Mouse (Mus musculus) CD4-positive, CD25-positive, alpha-beta regulatory T cell, adult 4 months (primary cell): Measurements from ENCODE around the gene Trnau1ap. TPM values are rescaled to one million over a fixed set of nuclear protein-coding genes. Genes with fewer than 3 reads are reported as not detected.
A peak's percentile ranks its signal among the peaks of the same experiment; 100 is the strongest.

ENCODE experiments used
- ATAC-seq: one replicate; pipeline ENCODE4 v1.8.0; 2017
- polyA plus RNA-seq, 2 experiments: library from polyadenylated mRNA; unstranded; fragments of 100-300 nt; shearing (Covaris generic); gene quantifications; one replicate each; pipeline ENCODE4 v1.2.1; 2017

Trnau1ap gene
- polyA plus RNA-seq, result 10 to 100 TPM; 40.7 to 48.9 TPM

DNA sequence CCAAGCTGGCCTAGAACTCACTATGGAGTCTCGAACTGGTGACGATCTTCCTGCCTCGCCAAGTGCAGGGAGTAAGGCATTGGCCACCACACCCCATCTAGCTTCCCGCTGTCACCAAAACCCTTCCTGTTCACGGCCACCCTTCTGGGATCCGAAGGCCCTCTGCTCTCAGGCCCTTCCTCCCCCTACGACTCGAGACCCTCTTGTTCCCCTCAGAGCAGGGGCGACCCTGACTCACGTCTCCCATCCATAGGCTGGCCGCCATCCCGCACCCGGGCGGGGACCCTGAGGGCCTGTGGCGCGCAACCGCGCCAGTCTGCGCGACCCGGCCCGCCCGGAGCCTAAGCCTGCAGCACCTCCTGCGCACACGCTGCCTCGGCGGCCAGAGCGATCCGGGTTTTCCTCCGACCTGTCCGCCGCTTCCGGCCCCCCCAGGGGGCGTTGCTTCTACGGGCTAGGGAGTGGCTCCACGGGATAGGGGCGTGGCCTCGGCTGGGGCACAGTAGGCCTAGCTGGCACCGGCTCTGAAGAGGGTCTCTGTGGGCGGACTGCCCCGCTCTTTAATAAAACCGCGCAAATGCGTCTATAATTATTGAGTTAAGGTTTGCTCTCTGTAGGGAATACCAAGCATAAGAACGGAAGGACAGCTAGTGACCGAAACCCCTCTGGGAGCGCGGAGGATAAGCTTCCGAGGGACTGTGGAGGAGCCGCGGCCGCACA, at the start of gene Trnau1ap:
TSS of gene Trnau1ap (minus strand) at position 424 of the 720 bp plus-strand sequence.
- peak; percentile 98 for ATAC-seq

DNA sequence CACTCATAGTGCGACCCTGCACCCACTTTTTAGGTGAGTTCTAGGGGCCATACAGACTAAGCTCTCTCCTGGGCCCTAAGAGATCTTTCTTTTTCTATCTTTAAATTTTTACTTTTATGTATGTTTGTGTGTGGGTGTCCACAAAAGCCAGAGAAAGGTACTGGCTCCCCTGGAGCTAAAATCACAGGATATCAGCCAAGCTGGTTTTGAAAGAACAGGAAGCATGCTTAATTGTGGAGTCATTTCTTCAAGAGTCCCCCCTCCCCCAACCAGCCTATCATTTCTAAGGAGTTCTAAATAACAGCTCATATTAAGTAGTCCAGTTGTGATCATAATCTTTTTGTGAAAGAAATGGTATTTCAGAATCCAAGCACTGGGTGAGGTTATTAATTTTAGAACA, 44.5 kb upstream of the Trnau1ap start:
- no peak for ATAC-seq

DNA sequence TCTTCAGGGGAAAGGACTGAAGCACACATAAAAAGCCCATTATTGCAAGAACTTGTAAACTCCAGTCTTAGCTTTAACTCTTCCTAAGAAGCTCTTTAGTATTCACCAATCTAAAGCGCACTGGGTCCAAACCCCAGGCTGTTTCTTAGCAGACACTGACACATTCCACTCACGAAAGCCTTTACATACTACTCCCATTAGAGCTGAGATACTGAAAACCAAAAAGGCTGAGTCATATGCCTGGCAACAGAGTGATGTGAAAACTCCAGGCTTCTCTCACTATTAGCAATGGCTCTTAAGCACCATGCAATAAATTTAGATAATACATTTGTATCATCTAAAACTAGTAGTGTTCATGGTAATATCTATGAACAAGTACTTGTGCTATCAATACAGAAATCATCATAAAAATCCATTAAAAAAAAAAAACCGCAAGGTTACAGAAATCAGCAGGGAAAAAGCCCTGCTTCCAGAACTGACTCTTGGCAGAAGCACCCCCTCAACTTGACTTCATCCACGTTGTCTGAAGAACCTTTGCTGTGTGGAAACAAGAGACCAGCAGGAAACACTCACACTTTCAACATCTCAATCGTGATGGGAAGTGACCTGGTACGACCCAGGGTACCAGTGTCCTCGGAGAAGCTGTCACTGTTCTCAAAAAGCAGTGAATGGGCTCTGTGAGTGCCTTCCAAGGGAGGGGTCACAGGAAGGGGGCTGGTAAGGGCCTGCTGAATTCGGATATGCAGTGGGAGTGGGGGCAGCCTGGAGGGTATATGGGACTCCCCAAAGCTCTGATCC, 40.8 kb upstream of the Trnau1ap start:
- no peak for ATAC-seq

DNA sequence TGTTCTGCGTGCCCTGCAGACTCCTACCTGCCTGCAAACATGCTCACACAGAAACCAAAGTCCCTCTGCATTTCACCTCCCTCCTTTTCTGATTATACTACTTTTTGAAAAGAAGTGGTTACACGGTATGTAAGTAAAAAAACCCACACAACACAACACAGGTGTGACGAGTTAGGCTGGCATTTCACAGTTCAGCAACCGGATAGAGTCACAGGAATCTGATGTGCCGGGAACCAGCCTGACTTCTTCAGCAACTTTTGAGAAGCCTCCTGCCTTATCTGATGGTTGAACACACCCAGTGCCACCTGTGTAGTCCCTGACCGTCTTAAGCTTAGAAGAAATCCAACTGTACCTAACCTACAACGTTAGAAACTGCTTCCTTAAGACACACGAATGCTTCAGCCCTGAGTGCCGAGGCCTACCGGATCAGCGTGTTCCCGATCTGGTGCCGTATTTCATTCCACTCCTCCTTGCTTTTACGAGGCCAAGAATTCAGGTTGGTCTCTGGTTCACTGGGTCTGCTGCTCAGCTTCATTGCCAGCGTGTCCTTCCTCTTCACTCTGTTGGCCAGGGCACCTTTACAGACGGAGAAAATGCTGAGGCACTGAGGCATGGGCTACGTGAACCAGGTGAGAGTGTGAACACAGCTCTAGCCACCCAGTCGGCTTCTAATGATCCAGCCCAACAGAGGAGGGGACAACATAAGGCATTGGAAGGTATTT, 38.3 kb upstream of the Trnau1ap start:
- no peak for ATAC-seq

DNA sequence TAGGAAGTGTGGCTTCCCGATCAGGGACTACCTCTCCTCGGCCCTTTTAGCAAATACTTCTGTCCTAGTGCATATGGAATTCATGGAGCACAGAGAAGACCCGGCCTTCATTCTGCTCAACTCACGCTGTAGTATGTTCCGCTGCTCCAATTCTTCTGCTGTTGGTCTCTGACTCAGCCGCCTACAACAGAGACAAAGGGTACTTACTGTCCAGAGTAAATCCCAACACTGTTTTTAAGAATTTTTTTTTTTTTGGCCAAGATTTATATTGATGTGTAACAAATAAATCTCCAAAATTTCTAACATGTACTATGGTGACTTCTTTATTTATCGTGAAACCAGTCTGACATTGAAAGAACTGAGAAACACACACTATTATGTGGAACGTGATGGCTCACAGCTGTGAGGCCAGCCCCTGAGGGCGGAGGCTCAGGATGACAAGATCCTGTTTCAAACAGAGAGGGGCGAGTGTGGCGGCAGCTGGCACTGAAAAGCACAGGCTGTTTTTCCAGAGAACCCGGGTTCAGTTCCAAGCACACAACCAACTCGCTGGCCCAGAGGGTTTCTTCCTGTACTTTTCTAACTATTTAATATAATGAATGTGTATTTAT, 36.2 kb upstream of the Trnau1ap start:
- ATAC-seq, result no peak

DNA sequence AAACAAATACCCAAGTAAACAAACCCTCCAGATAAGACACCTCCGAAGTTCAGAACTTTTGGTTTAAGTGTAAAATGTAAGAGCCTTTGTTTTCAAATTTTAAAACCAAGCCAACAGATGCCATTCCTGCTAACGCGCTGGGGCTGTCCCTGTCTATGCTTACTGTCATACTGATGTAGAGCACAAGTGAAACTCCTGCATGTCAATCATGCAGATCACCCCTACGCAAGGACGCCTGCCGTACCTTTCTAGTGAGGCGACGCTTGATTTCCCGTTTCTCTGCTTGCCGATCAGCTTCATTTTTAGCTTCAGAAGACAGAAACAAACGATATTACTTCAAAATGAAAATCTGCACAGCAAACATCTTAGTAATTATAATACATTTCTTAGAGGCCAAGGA, 34.1 kb upstream of the Trnau1ap start:
- peak; percentile 92 for ATAC-seq

DNA sequence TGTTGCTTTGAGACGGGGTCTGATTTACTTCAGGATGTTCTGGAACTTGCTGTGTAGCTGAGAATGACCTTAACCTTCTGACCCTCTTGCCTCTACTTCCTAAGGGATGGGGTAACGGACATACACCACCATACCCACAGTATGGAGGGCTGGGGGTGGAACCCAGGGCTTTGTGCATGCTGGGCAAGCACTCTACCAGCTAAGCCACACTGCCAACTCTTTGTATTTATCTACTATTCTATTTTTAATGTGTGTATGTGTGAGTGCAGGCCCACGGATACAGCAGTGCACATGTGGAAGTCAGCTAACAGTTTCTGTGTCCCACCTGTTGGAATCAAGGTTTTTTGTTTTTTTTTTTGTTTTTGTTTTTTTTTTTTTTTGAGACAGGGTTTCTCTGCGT, 30.2 kb upstream of the Trnau1ap start:
- no peak for ATAC-seq

DNA sequence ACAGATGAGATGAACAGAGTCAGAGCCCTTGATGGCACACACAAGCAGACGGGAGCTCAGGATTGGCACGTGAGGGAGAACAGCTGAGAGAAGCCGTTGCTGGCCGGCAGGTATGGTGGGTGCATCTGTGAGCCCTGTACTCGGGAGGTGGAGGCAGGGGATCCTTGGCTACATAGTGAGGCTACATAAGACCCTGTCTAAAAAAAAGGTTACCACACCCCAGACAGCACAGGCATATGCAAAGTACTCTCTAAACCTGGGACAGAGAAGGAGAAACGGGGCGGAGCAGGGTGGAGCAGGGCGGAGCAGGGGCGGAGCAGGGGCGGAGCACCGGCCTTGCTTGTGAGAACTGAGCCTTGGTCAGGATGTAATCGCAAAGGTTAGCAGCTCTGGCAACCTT, 26.8 kb upstream of the Trnau1ap start:
- ATAC-seq, result no peak

DNA sequence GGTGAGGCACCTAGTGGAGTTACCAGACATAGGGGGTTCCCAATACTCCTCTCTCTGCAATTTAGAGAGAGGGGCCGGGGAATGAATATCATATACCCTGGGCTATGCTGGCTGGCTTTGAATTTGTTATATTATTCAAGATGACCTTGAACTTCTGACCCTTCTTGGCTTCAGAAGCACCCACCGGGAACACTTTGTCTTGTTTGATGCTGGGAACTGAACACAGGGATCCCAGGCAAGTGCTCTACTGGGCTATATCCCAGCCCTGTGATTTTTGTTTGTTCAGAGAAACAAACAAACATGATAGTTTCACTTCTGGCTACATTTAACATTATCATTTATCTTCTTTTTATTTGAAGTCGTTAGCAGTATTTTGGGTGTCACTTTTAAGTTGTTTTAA, 26.1 kb upstream of the Trnau1ap start:
- no peak for ATAC-seq

DNA sequence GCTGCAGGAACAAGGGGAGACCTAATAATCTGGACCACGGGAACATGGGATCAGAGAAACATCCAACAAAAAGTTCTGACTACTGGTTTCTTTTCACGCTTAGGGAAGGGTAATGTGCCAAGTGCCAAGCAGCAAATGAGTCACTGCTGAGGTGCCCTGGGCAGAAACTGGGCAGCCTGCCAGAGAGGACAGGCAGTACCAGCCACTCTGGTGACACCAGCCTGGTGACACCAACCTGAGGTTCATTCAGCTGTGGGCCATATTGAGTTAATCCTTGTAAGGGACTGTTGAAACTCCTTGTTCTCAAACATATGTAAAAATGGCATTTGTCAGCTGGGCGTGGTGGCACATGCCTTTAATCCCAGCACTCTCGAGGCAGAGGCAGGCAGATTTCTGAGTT, 25.2 kb upstream of the Trnau1ap start:
- no peak for ATAC-seq

DNA sequence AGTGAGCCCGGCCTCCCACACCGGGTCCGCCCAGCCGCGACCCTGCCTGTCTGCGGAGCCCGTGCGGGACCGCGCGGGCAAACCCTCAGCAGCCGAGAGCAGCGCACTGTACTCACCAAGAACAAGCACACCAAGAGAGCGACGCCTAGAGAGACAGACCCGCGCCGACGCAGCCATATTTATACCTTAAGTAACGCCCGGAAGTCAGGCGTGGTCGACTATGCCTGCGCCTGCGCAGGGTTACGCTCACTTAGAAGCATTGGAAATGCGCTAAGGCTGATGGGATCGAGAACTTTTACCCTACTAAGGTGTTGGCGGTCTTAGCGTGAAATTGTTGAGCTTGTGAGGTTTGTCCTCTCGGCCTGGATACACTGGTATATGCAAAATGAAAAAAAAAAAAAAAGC, 24.1 kb upstream of the Trnau1ap start, which contains the start of gene Rcc1:
TSS of gene Rcc1 (minus strand) at position 125 of the 405 bp plus-strand sequence.
- peak; percentile 98 for ATAC-seq

DNA sequence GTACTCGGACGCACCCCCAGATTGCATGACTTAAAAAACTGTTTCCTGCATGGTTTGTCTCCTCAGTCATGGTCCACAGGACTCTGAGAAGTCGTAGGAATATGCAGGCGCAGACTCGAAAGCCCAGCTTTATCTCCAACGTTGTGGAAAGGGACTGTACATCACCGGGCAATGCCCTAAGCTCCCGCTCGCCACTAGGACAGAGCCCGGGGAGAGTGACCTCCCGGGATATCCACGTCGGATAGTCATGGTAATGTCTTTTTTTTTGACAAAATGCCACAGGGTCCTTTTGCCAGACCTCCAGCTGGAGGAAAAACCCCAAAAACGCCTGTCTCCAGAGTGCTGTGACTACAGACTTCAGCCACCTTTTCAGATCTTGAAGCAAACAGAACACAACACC, 23.4 kb upstream of the Trnau1ap start:
- peak; percentile 5 for ATAC-seq

DNA sequence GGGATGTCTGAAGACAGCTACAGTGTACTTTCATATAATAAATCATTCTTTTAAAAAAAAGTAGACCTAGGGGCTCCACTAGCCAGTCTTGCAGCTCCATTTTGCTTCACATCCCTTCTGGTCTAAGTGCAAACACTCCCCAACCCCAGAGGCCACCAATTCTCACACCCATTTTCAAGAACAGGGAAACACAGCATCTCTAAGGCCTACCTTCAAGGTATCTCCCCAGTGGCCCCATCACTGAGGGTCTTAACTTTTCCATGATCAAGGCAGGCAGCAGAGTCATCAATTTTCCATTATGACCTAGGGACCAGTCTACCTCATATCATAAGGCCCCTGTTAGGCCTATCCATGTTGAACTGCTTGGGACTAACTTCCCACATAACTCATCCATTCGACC, 22.1 kb upstream of the Trnau1ap start:
- ATAC-seq, result no peak

DNA sequence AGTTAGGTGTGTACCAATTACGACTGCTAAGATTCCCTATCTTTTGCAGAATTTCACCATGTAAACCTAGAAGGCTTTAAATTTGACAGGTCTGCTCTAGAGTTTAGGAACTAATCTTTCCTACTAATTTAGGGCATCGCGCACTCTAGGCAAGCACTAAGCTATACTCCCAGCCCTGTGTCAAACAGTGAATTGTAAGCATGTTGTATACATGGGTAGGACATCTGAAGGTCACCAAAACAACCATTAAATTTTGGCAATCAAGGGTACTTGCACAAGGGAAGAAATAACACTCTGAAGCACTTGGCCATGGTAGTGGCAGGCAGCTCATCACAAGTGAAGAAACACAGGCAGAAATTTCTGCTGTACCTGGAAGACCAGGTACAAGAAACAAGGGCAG, 21.5 kb upstream of the Trnau1ap start:
- no peak for ATAC-seq

DNA sequence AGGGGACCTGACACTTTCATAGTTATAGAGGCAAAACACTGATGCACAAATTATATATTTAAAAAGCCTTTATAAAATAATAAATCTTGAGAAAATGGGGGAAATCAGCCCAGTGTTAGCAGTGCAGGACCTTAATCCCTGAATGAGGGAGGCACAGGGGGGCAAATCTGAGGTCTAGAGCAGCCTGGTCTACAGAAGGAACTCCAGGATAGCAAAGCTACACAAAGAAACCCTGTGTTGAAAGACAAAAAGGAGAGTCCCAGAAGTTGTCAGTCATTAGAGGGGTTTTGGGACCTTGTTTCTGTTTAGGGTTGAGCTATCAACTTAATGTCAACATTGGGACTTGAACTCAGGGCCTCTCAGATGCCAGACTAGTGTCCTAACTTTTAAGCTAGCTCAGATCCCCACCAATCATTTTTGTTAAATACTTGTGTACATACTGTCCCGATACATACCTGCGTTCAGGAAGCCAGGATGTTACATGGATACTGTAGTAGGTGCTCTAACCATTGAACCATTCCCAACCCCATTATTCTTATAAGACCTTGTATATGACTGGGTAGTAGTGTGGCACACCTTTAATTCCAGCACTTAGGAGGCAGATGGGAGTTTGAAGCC, 20.9 kb upstream of the Trnau1ap start:
- ATAC-seq, result no peak

DNA sequence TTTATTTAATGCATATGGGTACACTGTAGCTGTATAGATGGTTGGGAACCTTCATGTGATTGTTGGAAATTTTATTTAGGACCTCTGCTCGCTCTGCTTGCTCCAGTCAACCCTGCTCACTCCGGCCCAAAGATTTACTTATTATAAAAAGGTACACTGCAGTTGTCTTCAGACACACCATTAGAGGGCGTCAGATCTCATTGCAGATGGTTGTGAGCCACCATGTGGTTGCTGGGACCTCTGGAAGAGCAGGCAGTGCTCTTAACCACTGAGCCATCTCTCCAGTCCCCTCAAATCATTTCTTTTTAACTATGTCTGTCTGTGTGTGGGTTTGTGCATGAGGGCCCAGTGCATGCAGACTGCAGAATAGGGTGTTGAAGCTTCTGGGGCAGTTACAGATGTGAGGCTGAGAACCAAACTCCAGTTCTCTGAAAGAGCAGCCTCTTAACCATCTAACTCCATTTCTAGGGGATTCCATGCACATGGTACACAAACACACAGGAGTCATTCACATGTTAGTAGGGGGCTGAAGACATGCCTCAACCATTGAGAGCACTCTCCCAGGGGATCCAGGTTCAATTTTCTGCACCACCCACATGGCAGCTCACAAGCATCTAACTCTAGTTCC, 20.3 kb upstream of the Trnau1ap start:
- no peak for ATAC-seq

DNA sequence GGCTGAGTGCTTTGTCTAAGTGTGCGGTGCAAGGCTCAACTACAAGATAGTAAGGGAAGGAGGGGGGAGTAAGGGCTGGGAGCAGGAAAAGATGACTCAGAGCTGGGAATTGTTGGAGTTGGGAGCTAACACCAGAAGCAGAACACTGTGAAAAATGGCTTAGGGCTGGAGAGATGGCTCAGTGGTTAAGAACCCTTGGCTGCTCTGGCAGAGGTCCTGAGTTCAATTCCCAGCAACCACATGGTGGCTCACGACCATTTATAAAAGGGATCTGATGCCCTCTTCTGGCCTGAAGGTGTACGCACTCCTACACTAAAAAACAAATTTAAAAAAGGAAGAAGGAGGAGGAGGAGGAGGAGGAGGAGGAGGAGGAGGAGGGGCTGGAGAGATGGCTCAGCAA, 17.3 kb upstream of the Trnau1ap start:
- ATAC-seq, result no peak

DNA sequence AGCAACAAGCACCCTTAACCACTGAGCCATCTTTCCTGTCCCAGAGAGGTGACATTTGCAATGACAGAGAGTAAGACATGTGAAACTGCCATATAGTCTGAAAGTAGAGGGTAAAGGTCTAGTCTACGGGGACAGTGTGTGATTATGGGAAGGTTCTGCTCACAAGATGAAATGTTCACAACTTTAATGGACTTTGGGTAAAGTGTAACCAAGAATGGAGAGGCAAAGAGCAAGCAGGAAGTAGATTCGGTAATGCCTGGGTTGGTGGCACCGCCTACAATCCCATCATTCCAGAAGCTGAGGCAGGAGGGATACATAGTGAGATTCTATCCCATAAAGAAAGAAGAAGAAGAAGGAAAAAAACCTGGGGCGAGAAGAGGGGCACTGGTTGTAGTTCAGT, 16.9 kb upstream of the Trnau1ap start:
- ATAC-seq, result no peak

DNA sequence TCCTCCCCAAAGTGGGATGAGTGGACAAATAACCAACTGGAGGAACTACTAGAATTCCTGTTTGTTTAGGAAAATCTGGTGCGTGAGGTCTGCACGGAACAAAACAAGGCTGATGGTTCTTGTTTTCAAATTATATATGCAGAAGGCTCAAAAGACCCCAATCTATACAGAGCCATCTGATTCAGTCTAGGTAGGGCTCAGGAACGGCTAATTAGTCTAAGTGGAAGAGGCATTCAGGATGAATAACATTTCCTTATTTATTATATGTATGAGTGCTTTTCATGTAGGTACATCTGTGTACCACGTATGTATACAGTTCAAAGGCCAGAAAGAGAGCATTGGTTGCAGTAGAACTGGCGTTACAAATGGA, 16.5 kb upstream of the Trnau1ap start:
- ATAC-seq, result no peak

DNA sequence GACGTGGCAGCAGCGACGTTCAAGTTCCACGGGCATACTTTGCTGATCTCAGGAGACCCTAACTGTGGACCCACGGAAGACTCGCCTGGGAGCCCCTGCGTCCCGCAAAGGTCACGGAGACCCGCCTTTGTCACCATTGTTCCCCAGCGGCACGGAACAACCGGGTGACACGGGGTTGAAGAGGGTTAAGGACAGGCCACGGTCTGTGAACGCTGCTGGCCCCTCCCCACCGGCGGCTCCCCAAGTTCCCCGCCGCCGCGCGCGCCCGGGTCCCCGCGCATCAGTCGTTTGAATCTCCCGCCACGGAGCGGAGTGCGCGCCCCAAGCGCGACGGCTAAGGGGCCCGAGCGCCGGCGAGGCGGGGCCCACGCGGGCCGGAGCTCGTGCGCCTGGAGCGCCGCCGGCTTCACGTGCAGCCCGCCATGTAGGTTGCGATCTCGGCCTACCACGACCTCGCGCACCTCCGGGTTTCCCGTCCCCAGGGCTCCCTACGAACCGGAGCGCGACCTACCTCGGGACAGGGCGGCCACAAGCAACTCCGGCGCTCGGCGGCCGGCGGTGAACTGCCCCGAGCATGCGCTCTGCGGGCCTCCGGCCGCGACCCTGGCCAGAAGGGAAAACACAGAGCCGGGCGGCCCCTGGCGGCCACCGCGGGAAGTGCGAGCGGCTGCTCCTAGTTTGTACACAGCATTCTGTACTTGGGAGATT, 16.0 kb upstream of the Trnau1ap start:
- peak; percentile 91 for ATAC-seq

DNA sequence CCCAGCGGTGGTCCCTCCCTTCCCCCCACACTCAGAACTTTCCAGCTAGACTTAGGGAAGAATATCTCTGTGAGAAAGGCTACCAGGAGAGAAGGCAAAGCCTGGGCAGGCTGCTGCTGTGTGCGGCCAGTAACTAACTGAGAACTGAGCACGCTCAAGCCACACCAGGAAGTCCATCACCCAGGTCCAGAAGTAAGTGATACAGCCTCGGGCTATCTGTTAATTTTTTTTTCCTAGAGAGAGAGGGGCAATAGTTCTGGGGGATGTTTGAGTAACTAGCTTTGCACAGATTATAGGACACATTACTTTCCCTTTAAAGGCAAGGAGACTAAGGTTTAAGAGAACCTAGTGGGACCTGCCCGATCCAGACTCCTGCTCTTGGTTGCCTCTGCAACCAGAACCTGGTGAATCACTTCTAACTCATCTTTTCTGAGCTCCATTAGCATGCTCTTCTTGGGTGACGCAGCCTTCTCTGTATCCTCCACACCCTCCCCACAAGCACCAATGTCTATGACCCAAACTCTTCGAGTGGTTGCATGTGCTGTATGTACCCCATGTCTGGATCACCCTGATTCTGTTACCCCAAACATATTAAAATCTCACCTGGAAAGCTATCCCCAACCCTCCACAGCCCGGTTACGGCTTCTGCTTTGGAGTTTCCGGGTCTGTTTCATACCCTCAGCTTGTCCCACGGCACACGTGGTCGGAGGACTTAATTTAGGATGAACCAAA, 15.2 kb upstream of the Trnau1ap start:
- ATAC-seq, result peak; percentile 30
